Mouse (Mus musculus): Measurements from ENCODE around the gene Tfe3. TPM values are rescaled to one million over a fixed set of nuclear protein-coding genes. Genes with fewer than 3 reads are reported as not detected.
"Not testable (repeated sequence)": the region's sequence is repeated elsewhere in the genome, so short reads cannot be mapped to it uniquely, and the experiment has no call there.

Gene Tfe3
- polyA plus RNA-seq (2016; fragmentation: Nextera tagmentation; extraction: Ambion mirVana) = 22.7 and 23.2 TPM in 2 replicates

- peak within 1 kb of the TSS; percentile 74 for H3K4me3 ChIP-seq
- no peaks in the 10 kb centered on the region for H3K27me3 ChIP-seq (ENCODE audit: insufficient read depth, poor library complexity, severe bottlenecking)
- H3K27ac ChIP-seq = peak within 1 kb of the TSS; percentile 89
- 6% methylated on average over 38 of the region's 38 CpGs for WGBS
- peaks cover 10% of the 10 kb centered on the region for H3K36me3 ChIP-seq
- no peaks in the 10 kb centered on the region for H3K9me3 ChIP-seq
- peaks cover 11% of the 10 kb centered on the region; the same call in 1 of the 2 replicates for H3K4me1 ChIP-seq
- DNase-seq (ENCODE audit: low spot score) = peak; percentile 97
Measured at GRCm38 (mm10) chrX:7762137-7762920, at the start of gene Tfe3. Gene Tfe3, plus strand, starts transcription at chrX:7762560.

- H3K4me3 ChIP-seq = peak overlapping the region; percentile 50
- H3K36me3 ChIP-seq; H3K4me1 ChIP-seq; H3K27me3 ChIP-seq (ENCODE audit: insufficient read depth, poor library complexity, severe bottlenecking); H3K9me3 ChIP-seq; DNase-seq (ENCODE audit: low spot score): not testable (repeated sequence)
- H3K27ac ChIP-seq = 0 out of 2 replicates have a peak overlapping the region, but pooled peaks have one; percentile 36
- WGBS = 27% methylated on average over 6 of the region's 12 CpGs
Measured at GRCm38 (mm10) chrX:7713764-7714134, 48.6 kb upstream of the Tfe3 start.

- Histone ChIP-seq H3K27ac (peak within 1 kb of the TSS; percentile 62), H3K4me3 (peak within 1 kb of the TSS; percentile 50)
- not testable (repeated sequence) for H3K4me1 ChIP-seq; H3K9me3 ChIP-seq; H3K27me3 ChIP-seq (ENCODE audit: insufficient read depth, poor library complexity, severe bottlenecking); H3K36me3 ChIP-seq
- WGBS = 9% methylated on average over 33 of the region's 60 CpGs
- peak; percentile 97 for DNase-seq (ENCODE audit: low spot score)
Measured at GRCm38 (mm10) chrX:7714135-7714899, 48.0 kb upstream of the Tfe3 start, which contains the start of gene Wdr45. Gene Wdr45, plus strand, starts transcription at chrX:7714333.

GRCm38 (mm10) chrX:7716058-7716457, 46.3 kb upstream of the Tfe3 start:
- 29% methylated on average over 1 of the region's 1 CpGs for WGBS
- DNase-seq (ENCODE audit: low spot score); H3K4me1 ChIP-seq; H3K4me3 ChIP-seq; H3K27me3 ChIP-seq (ENCODE audit: insufficient read depth, poor library complexity, severe bottlenecking); H3K9me3 ChIP-seq; H3K36me3 ChIP-seq; H3K27ac ChIP-seq: not testable (repeated sequence)

GRCm38 (mm10) chrX:7721514-7722281, 40.7 kb upstream of the Tfe3 start, which contains the start of gene Gm45208:
Gene Gm45208, plus strand, starts transcription at chrX:7722245.
- Histone ChIP-seq H3K27me3 (ENCODE audit: insufficient read depth, poor library complexity, severe bottlenecking) (no peaks in the 10 kb centered on the region), H3K4me3 (peak within 1 kb of the TSS; percentile 70), H3K4me1 (peaks cover 3% of the 10 kb centered on the region; the same call in 1 of the 2 replicates), H3K27ac (peak within 1 kb of the TSS; percentile 93), H3K9me3 (no peaks in the 10 kb centered on the region), H3K36me3 (peaks cover 23% of the 10 kb centered on the region)
- WGBS = 20% methylated on average over 22 of the region's 22 CpGs
- DNase-seq (ENCODE audit: low spot score) = peak; percentile 89

GRCm38 (mm10) chrX:7722282-7722611, 40.1 kb upstream of the Tfe3 start:
- WGBS = 18% methylated on average over 11 of the region's 11 CpGs
- Histone ChIP-seq H3K27ac (peak overlapping the region; percentile 93), H3K4me3 (peak overlapping the region; percentile 70), H3K4me1 (peaks cover 3% of the 10 kb centered on the region; the same call in 1 of the 2 replicates), H3K36me3 (peaks cover 29% of the 10 kb centered on the region), H3K27me3 (ENCODE audit: insufficient read depth, poor library complexity, severe bottlenecking) (no peaks in the 10 kb centered on the region), H3K9me3 (no peaks in the 10 kb centered on the region)
- DNase-seq (ENCODE audit: low spot score) = no peak

GRCm38 (mm10) chrX:7722691-7723090, 39.7 kb upstream of the Tfe3 start:
- Histone ChIP-seq H3K27ac (0 out of 2 replicates have a peak overlapping the region, but pooled peaks have one; percentile 93), H3K4me1 (peaks cover 3% of the 10 kb centered on the region; the same call in 1 of the 2 replicates), H3K27me3 (ENCODE audit: insufficient read depth, poor library complexity, severe bottlenecking) (no peaks in the 10 kb centered on the region), H3K9me3 (no peaks in the 10 kb centered on the region), H3K4me3 (peak overlapping the region; percentile 70), H3K36me3 (peaks cover 29% of the 10 kb centered on the region)
- DNase-seq (ENCODE audit: low spot score) = no peak
- WGBS = 22% methylated on average over 4 of the region's 4 CpGs

- Histone ChIP-seq H3K27ac (no peak overlapping the region), H3K4me1 (peaks cover 6% of the 10 kb centered on the region; the same call in 1 of the 2 replicates), H3K9me3 (no peaks in the 10 kb centered on the region), H3K4me3 (no peak overlapping the region), H3K27me3 (ENCODE audit: insufficient read depth, poor library complexity, severe bottlenecking) (no peaks in the 10 kb centered on the region), H3K36me3 (peaks cover 29% of the 10 kb centered on the region)
- WGBS = 79% methylated on average over 7 of the region's 7 CpGs
- no peak for DNase-seq (ENCODE audit: low spot score)
Measured at GRCm38 (mm10) chrX:7724135-7724534, 38.2 kb upstream of the Tfe3 start.

GRCm38 (mm10) chrX:7725841-7726240, 36.5 kb upstream of the Tfe3 start:
- WGBS = 84% methylated on average over 12 of the region's 12 CpGs
- no peaks in the 10 kb centered on the region for H3K27me3 ChIP-seq (ENCODE audit: insufficient read depth, poor library complexity, severe bottlenecking)
- peaks cover 7% of the 10 kb centered on the region; the same call in 1 of the 2 replicates for H3K4me1 ChIP-seq
- no peak for DNase-seq (ENCODE audit: low spot score)
- peaks cover 29% of the 10 kb centered on the region for H3K36me3 ChIP-seq
- no peak overlapping the region for H3K4me3 ChIP-seq
- H3K27ac ChIP-seq = no peak overlapping the region
- H3K9me3 ChIP-seq = no peaks in the 10 kb centered on the region

- Histone ChIP-seq H3K27ac (no peak overlapping the region), H3K9me3 (no peaks in the 10 kb centered on the region), H3K27me3 (ENCODE audit: insufficient read depth, poor library complexity, severe bottlenecking) (no peaks in the 10 kb centered on the region), H3K4me1 (peaks cover 7% of the 10 kb centered on the region; the same call in 1 of the 2 replicates), H3K4me3 (no peak overlapping the region), H3K36me3 (peaks cover 29% of the 10 kb centered on the region)
- no peak for DNase-seq (ENCODE audit: low spot score)
- WGBS = 84% methylated on average over 13 of the region's 13 CpGs
Measured at GRCm38 (mm10) chrX:7727176-7727575, 35.2 kb upstream of the Tfe3 start.

GRCm38 (mm10) chrX:7728215-7728921, 34.0 kb upstream of the Tfe3 start, which contains the start of gene Praf2:
Gene Praf2, plus strand, starts transcription at chrX:7728439.
- H3K4me3 ChIP-seq = peak within 1 kb of the TSS; percentile 59
- WGBS = 13% methylated on average over 42 of the region's 42 CpGs
- no peaks in the 10 kb centered on the region for H3K9me3 ChIP-seq
- H3K27ac ChIP-seq = peak within 1 kb of the TSS; percentile 77
- DNase-seq (ENCODE audit: low spot score) = peak; percentile 95
- H3K36me3 ChIP-seq = peaks cover 29% of the 10 kb centered on the region
- 0 out of 2 replicates have a peak, but pooled peaks cover 5% of the 10 kb centered on the region for H3K4me1 ChIP-seq
- no peaks in the 10 kb centered on the region for H3K27me3 ChIP-seq (ENCODE audit: insufficient read depth, poor library complexity, severe bottlenecking)

- no peak for DNase-seq (ENCODE audit: low spot score)
- Histone ChIP-seq H3K9me3 (no peaks in the 10 kb centered on the region), H3K36me3 (peaks cover 28% of the 10 kb centered on the region), H3K4me1 (0 out of 2 replicates have a peak, but pooled peaks cover 5% of the 10 kb centered on the region), H3K27me3 (ENCODE audit: insufficient read depth, poor library complexity, severe bottlenecking) (no peaks in the 10 kb centered on the region), H3K4me3 (peak overlapping the region; percentile 59), H3K27ac (peak overlapping the region; percentile 77)
- 31% methylated on average over 4 of the region's 4 CpGs for whole genome bisulfite sequencing
Measured at GRCm38 (mm10) chrX:7728922-7729265, 33.5 kb upstream of the Tfe3 start.

Data from heart, embryonic 10.5 days (tissue).